Mouse (Mus musculus) kidney, embryonic 16.5 days (tissue): ENCODE data around the gene Vps35l. TPM values are rescaled to one million over a fixed set of nuclear protein-coding genes. Genes with fewer than 3 reads are reported as not detected.
A peak's percentile ranks its signal among the peaks of the same experiment; 100 is the strongest.

Source experiments
- ATAC-seq: fragments of 200-750 bp; cut with Nextera tagmentation; 2 replicates; pipeline ENCODE4 v1.8.0; 2017; ENCODE audit warnings: moderate TSS enrichment; ENCODE audit not compliant: low FRiP score, low TSS enrichment
- H3K27ac ChIP-seq: fragments of 300-500 bp; sonication (generic); 2 replicates; pipeline ENCODE4 v1.5.1; 2014; ENCODE audit warnings: low read length
- H3K27me3 ChIP-seq: fragments of 300-500 bp; sonication (generic); 2 replicates; pipeline ENCODE4 v1.6.1; 2014; ENCODE audit warnings: low read length, control low read depth, mixed read lengths; ENCODE audit not compliant: insufficient read depth
- H3K36me3 ChIP-seq: fragments of 300-500 bp; sonication (generic); 2 replicates; pipeline ENCODE4 v1.6.1; 2014; ENCODE audit warnings: low read length, control low read depth, mixed read lengths; ENCODE audit not compliant: insufficient read depth
- H3K4me1 ChIP-seq: fragments of 300-500 bp; sonication (generic); 2 replicates; pipeline ENCODE4 v1.6.1; 2014; ENCODE audit warnings: low read length, control low read depth, mixed read lengths; ENCODE audit not compliant: insufficient read depth
- H3K4me2 ChIP-seq: fragments of 300-500 bp; sonication (generic); replicated peaks from 2 replicates; pipeline ENCODE4 v1.6.1; 2014; ENCODE audit warnings: low read depth, low read length
- H3K4me3 ChIP-seq: fragments of 300-500 bp; sonication (generic); 2 replicates; pipeline ENCODE4 v1.5.1; 2014; ENCODE audit warnings: mild to moderate bottlenecking, low read length
- H3K9ac ChIP-seq: fragments of 300-500 bp; sonication (generic); replicated peaks from 2 replicates; pipeline ENCODE4 v1.6.1; 2014; ENCODE audit warnings: low read length
- H3K9me3 ChIP-seq: fragments of 300-500 bp; sonication (generic); 2 replicates; pipeline ENCODE4 v1.6.1; 2016; ENCODE audit warnings: low read length, control low read depth
- WGBS: fragments of 180-500 bp; shearing (Covaris S2); extraction: QIAGEN DNeasy Blood & Tissue Kit; methylation state at CpG from one replicate; pipeline ENCODE4 v1.1.7; 2014; 5-methylcytosine and 5-hydroxymethylcytosine counted together
- polyA plus RNA-seq: library from polyadenylated mRNA; unstranded; fragments of >200 nt; fragmentation: Nextera tagmentation; extraction: Ambion mirVana; gene quantifications from 2 replicates; pipeline ENCODE4 v1.2.1, GENCODE M21; 2015

The Vps35l gene
- polyA plus RNA-seq, 1 experiment from 2014 or later, result 72.8 TPM

- WGBS, result 89% methylated on average over 7 of the region's 7 CpGs
- Histone ChIP-seq H3K9ac (no peak overlapping the region), H3K27ac (no peak overlapping the region)
Measured at GRCm38 (mm10) chr7:118751625-118752024, 11.6 kb downstream of the Vps35l start.

GRCm38 (mm10) chr7:118755756-118756155 lies 15.7 kb downstream of the Vps35l start:
- no peak overlapping the region for H3K4me3 ChIP-seq
- WGBS, result 76% methylated on average over 7 of the region's 7 CpGs
- no peaks in the 10 kb centered on the region for H3K27me3 ChIP-seq
- no peaks in the 10 kb centered on the region for H3K4me1 ChIP-seq
- no peak overlapping the region for H3K4me2 ChIP-seq
- ATAC-seq, result no peak
- peaks cover 57% of the 10 kb centered on the region for H3K36me3 ChIP-seq
- H3K9ac ChIP-seq, result no peak overlapping the region
- H3K9me3 ChIP-seq, result no peaks in the 10 kb centered on the region
- H3K27ac ChIP-seq, result no peak overlapping the region

More at GRCm38 (mm10) chr7:118751625-118752024, 11.6 kb downstream of the Vps35l start:
- Histone ChIP-seq H3K4me1 (no peaks in the 10 kb centered on the region), H3K36me3 (peaks cover 81% of the 10 kb centered on the region), H3K4me2 (no peak overlapping the region), H3K4me3 (no peak overlapping the region), H3K27me3 (no peaks in the 10 kb centered on the region), H3K9me3 (no peaks in the 10 kb centered on the region)
- no peak for ATAC-seq

DNA sequence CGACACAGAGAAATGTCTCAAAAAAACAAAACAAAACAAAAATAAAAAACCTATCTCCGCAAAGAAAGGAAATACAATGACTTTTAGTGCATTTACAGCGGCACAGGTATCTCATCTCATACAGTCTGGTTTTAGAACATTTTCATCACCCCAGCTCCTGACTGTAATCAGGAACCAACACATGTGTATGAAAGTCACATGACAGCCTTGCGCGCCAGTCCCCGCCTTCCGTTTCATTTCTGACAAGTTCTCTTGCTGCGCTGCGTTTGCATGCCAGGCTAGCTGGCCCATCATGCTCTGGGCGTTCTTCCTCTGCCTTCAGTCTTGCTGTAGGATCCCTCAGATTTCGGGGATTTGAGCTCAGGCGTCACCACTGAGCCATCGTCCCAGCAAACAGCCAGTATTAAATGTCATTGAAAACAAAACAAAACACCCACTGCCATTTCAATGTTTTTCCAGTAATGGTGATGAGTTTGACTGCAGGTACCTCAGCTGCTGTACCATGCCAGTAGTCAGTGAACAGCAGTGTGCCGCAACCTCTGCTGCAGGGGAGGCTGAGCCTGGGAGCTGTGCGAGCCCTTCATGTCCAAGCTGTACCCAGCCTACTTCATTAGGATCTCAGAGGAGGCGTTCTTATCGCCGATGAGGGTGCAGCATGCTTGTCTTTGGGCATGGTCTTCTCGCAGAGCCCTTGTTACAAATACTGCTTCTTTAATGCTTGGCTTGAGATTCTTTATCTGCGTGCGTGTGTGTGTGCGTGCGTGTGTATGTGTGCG lies 16.7 kb downstream of the Vps35l start:
- no peaks in the 10 kb centered on the region for H3K9me3 ChIP-seq
- H3K27me3 ChIP-seq, result no peaks in the 10 kb centered on the region
- H3K4me1 ChIP-seq, result no peaks in the 10 kb centered on the region
- ATAC-seq, result no peak
- no peak overlapping the region for H3K4me2 ChIP-seq
- H3K27ac ChIP-seq, result no peak overlapping the region
- 88% methylated on average over 24 of the region's 24 CpGs for WGBS
- no peak overlapping the region for H3K9ac ChIP-seq
- H3K4me3 ChIP-seq, result no peak overlapping the region
- H3K36me3 ChIP-seq, result peaks cover 59% of the 10 kb centered on the region

GRCm38 (mm10) chr7:118758369-118758768 lies 18.3 kb downstream of the Vps35l start:
- Histone ChIP-seq H3K27me3 (no peaks in the 10 kb centered on the region), H3K9me3 (no peaks in the 10 kb centered on the region), H3K9ac (no peak overlapping the region), H3K4me2 (no peak overlapping the region), H3K4me1 (no peaks in the 10 kb centered on the region), H3K27ac (no peak overlapping the region), H3K36me3 (peaks cover 46% of the 10 kb centered on the region), H3K4me3 (no peak overlapping the region)
- no peak for ATAC-seq
- WGBS, result 39% methylated on average over 4 of the region's 4 CpGs

DNA sequence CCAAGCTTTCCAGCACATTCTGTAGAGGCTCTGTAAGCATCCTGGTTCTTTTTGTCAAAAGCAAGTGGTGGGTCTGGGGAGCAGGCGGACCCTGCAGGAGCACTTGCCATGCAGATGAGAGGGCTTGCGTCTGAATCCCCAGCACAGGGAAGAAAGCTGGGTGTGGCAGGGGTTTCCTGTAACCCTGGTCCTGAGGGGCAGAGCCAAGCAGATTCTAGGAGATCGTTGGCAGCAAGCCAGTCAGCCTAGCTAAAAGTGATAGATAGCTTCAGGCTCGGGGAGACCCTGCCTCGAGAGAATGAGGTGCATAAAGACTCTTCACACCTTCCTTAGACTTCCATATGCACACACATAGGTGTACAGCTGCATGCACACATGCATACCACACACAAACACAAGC lies 19.3 kb downstream of the Vps35l start:
- Histone ChIP-seq H3K36me3 (peaks cover 39% of the 10 kb centered on the region), H3K4me2 (no peak overlapping the region), H3K4me3 (no peak overlapping the region), H3K27me3 (no peaks in the 10 kb centered on the region), H3K4me1 (no peaks in the 10 kb centered on the region), H3K27ac (no peak overlapping the region), H3K9me3 (no peaks in the 10 kb centered on the region), H3K9ac (no peak overlapping the region)
- no peak for ATAC-seq
- WGBS, result 58% methylated on average over 5 of the region's 5 CpGs

- no peaks in the 10 kb centered on the region for H3K9me3 ChIP-seq
- H3K36me3 ChIP-seq, result peaks cover 15% of the 10 kb centered on the region
- no peaks in the 10 kb centered on the region for H3K27me3 ChIP-seq
- H3K27ac ChIP-seq, result no peak overlapping the region
- H3K4me1 ChIP-seq, result no peaks in the 10 kb centered on the region
- 83% methylated on average over 11 of the region's 11 CpGs for WGBS
- no peak overlapping the region for H3K4me2 ChIP-seq
- no peak for ATAC-seq
- no peak overlapping the region for H3K9ac ChIP-seq
- H3K4me3 ChIP-seq, result no peak overlapping the region
Measured at GRCm38 (mm10) chr7:118763939-118764338, 23.9 kb downstream of the Vps35l start.

DNA sequence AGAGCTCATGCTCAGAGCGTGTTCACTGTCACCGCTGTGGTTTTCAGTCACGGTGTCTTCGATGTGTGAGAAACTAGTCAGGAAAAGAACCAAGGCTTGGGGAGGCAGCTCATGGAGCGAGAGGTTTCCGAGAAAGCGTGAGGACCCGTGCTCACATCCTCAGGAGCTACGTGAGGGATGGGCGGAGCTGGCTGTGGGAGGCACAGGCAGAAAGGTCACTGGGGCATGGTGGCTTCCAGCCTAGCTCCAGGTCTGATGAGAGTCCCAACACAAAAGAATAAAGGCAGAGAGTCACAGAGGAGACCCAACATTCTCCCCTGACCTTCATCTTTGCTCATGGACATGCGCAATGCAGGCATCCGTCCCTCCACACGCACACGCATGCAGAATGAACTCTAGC lies 24.7 kb downstream of the Vps35l start:
- H3K4me3 ChIP-seq, result no peak overlapping the region
- H3K27me3 ChIP-seq, result no peaks in the 10 kb centered on the region
- peaks cover 15% of the 10 kb centered on the region for H3K36me3 ChIP-seq
- H3K4me2 ChIP-seq, result no peak overlapping the region
- no peaks in the 10 kb centered on the region for H3K4me1 ChIP-seq
- no peaks in the 10 kb centered on the region for H3K9me3 ChIP-seq
- H3K9ac ChIP-seq, result no peak overlapping the region
- no peak for ATAC-seq
- 75% methylated on average over 14 of the region's 14 CpGs for WGBS
- peak overlapping the region; percentile 30; the same call in 1 of the 2 replicates for H3K27ac ChIP-seq

- Histone ChIP-seq H3K27ac (peak overlapping the region; percentile 8; the same call in 1 of the 2 replicates), H3K27me3 (no peaks in the 10 kb centered on the region), H3K36me3 (peaks cover 12% of the 10 kb centered on the region), H3K4me3 (no peak overlapping the region), H3K9me3 (no peaks in the 10 kb centered on the region), H3K9ac (no peak overlapping the region), H3K4me1 (no peaks in the 10 kb centered on the region), H3K4me2 (no peak overlapping the region)
- 73% methylated on average over 8 of the region's 8 CpGs for WGBS
- ATAC-seq, result peak; percentile 65
Measured at GRCm38 (mm10) chr7:118765604-118766003, 25.6 kb downstream of the Vps35l start.

DNA sequence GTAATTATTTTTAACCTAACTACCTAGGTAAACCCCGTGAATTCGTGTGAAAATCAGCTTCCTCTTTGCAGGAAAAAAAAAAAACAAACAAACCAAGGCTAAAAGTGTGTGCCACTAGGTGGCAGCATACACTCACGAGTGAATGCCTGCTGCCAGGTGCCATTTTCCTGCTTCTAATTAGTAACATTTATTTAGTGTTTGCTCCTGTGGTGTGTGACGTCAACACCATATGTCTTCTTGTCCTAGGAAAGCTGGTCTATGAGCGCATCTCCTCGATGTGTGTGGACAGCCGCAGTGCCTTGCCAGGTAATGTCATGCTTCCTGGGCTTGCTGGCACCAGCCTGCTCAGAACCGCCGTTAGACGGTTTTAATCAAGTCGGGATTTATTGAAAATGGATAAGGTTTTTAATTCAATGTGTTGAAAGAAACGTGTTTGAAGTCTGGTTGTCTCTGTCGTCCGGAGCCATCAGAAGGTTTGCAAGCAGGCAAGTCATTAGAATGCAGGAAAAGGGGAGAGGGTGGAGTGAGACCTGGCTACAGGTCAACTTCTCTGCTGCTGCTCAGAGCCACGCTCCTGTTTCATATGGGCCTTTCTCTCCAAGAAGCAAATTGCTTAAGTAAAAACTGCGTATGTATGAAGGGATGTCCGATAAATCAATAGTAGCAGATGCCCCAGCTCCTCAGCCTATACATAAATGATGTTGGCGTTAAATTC lies 26.2 kb downstream of the Vps35l start:
- no peak overlapping the region; the same call in 1 of the 2 replicates for H3K27ac ChIP-seq
- WGBS, result 60% methylated on average over 18 of the region's 18 CpGs

GRCm38 (mm10) chr7:118766834-118767224 lies 26.8 kb downstream of the Vps35l start:
- H3K4me1 ChIP-seq, result no peaks in the 10 kb centered on the region
- no peak overlapping the region for H3K9ac ChIP-seq
- ATAC-seq, result no peak
- no peaks in the 10 kb centered on the region for H3K9me3 ChIP-seq
- H3K4me3 ChIP-seq, result no peak overlapping the region
- H3K36me3 ChIP-seq, result peaks cover under 1% of the 10 kb centered on the region; the same call in 1 of the 2 replicates
- H3K4me2 ChIP-seq, result no peak overlapping the region
- no peaks in the 10 kb centered on the region for H3K27me3 ChIP-seq
- WGBS, result 84% methylated on average over 5 of the region's 5 CpGs
- H3K27ac ChIP-seq, result no peak overlapping the region

More for the DNA sequence above, 26.2 kb downstream of the Vps35l start:
- Histone ChIP-seq H3K4me2 (no peak overlapping the region), H3K4me3 (no peak overlapping the region), H3K27me3 (no peaks in the 10 kb centered on the region), H3K4me1 (no peaks in the 10 kb centered on the region), H3K9ac (no peak overlapping the region), H3K36me3 (peaks cover 6% of the 10 kb centered on the region; the same call in 1 of the 2 replicates), H3K9me3 (no peaks in the 10 kb centered on the region)
- ATAC-seq, result no peak
